Mouse (Mus musculus): ENCODE measurements around the gene Nr5a2. TPM values are rescaled to one million over a fixed set of nuclear protein-coding genes. Genes with fewer than 3 reads are reported as not detected.
A peak's percentile ranks its signal among the peaks of the same experiment; 100 is the strongest.

Gene Nr5a2
- total RNA-seq, 2 experiments from 2014 or later = not detected

GRCm38 (mm10) chr1:136948511-136949275, 11.6 kb downstream of the Nr5a2 start:
- no peak for DNase-seq

DNA sequence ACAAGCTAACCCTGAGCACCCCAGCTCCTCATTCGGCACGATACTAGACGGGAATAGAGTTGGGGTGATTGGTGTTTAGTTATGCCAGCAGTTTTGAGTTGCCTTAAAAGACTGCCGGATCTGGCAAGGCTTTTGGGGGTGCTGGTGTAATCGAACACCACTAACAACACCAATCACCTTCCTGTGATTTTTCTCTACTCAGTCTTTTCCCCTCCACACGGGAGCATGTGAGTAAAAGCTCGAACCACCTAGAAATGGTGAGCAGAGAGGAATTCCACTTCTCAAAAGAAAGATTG, 12.2 kb downstream of the Nr5a2 start:
- DNase-seq = no peak

DNA sequence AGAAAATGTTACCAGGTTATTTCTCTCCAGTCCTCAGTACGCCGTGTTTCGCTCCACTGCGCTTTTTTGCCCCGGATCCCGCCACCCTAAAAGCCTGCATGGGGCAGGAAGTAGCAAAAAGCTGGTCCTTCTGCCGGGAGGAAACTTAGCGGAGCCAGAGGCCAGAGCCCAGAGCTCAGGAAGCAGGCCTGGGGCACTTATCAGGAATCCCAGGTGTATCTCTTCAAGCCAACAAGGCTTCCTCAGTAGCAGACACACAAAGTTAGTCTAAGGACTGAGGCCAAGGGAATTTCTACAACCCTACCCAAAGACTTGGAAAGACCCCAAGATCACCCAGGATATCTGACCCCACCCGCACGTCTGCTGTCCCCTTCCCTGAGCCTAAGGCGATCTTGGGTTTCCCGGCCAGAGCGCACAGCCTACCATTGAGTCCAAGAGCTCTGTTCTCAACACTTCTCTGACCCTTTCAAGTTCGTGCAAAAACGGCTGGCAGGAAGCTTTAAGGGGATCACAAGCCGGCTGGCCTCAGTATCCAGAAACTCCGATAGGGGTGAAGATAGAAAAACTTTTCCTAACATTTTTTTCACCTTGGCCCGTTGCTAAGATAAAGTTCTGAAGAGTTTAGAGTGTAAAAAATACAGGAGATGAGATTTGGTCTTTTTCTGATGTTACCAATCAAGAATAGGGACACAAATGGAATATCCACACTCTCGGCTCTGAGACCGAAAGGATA, 12.7 kb downstream of the Nr5a2 start:
- no peak for DNase-seq

DNA sequence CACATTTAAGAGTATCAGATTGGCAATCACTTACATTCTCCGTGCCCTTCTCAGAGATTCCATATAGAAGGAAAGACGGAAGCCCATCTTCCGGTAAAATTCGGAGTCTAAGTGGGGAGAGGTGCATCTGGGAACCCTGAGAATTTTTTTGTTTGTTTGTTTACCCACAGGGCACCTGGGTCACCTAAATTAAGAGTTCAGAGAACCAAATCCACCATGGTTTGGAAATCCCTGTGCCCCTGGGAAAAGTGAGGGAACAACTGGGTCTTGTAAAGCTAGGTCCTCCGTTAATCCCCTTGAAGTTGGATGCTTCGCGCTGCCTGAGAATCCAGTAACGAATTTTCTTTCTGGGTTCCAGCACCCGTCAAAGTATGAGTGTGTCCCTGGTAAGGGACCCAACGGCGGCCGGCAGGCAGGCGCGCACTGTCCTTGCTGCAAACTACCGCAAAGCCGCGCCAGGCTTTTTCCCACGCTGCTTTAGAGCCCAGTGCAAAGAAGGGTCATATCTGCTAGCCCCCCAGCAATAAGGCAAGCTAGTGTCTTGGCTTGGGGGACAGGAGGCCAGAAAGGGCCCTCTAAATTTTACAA, 13.3 kb downstream of the Nr5a2 start:
- no peak for DNase-seq

GRCm38 (mm10) chr1:136946404-136946803, 13.8 kb downstream of the Nr5a2 start:
- DNase-seq = no peak

GRCm38 (mm10) chr1:136945876-136946275, 14.4 kb downstream of the Nr5a2 start:
- DNase-seq = no peak

- no peak for DNase-seq
Measured at GRCm38 (mm10) chr1:136945426-136945825, 14.8 kb downstream of the Nr5a2 start.

- no peak for DNase-seq
Measured at GRCm38 (mm10) chr1:136940603-136941002, 19.6 kb downstream of the Nr5a2 start.

DNA sequence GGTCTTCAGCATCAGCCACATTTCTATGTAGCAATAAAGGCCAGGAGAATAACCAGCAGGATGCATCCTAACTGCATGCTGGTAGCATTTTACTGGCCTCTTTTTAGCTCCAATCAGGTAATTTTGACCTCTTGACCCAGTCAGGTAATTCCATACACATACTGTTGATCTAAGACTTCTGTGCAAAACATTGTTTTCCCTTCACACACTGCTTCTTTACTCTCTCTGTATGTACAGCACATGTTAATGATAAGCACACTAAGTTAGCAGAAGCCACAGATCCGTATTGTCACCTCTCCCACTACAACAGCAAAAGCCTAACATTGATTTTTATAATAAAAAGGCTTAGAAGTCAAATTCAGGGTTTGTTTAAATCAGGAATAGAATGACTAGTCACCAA, 21.0 kb downstream of the Nr5a2 start:
- no peak for DNase-seq

DNA sequence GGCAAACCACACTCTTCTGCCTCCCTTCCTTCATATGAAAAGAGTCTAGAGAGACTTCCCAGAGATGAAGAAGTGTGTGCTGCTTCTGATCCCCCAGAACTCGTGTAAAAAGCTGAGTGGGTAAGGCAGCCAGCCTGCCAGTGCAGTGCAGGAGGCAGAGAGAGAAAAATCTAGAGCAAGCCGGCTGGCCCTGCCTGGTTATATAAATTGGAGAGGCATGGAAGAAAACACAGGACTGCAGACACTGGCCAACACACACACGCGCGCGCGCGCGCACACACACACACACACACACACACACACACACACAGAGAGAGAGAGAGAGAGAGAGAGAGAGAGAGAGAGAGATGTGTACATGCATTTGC, 24.3 kb downstream of the Nr5a2 start:
- DNase-seq = no peak

DNA sequence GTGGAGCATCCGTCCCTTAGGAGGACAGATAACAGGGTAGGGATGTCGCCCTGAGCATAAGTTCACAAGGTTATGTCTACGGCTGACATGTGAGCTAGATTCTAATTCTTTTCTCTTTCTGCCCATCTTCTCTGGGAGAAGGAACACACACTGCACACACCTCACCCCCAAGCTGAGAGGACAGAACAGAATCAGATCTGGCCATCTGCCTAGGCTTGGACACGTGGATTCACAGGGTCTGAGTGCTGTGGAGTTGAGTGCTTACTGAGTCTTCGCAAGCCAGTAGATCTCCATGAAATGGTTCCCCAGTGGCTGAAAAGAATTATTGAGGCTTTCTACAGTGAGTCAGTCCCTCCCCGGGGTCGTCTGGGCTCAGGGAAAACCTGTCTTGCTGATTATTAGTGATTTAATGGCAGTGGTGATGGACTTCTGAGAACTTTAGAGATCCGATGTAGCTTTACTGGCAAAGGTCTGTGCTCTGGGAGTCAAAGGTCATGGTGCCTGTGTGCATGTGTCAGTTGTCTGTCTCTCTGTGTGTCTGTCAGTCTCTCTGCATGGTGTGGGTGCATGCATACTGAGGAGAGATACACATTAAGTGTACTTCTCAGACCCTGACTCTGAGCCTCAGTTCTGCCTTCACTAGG, 24.8 kb downstream of the Nr5a2 start:
- DNase-seq = no peak

- no peak for DNase-seq
Measured at GRCm38 (mm10) chr1:136934051-136934450, 26.2 kb downstream of the Nr5a2 start.

GRCm38 (mm10) chr1:136931026-136931425, 29.2 kb downstream of the Nr5a2 start:
- no peak for DNase-seq

DNA sequence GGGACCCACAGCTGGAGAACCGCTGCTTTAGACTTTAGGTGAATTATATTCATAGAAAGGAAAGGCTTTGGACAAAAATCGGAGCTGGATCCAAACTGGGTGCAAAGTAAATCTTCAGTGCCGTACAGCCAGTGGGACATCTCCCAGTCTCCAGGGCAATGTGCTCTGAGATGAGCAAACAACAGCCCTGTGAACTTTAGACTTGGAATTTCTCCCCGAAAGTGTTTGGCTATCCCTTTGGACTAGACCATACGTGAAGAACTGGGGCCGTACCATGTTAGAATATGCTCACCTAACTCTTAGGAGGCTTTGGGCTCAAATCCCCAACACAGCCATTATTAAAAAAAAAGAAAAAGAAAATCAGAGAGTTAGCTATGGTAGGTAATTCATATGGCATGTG, 30.5 kb downstream of the Nr5a2 start:
- no peak for DNase-seq

DNA sequence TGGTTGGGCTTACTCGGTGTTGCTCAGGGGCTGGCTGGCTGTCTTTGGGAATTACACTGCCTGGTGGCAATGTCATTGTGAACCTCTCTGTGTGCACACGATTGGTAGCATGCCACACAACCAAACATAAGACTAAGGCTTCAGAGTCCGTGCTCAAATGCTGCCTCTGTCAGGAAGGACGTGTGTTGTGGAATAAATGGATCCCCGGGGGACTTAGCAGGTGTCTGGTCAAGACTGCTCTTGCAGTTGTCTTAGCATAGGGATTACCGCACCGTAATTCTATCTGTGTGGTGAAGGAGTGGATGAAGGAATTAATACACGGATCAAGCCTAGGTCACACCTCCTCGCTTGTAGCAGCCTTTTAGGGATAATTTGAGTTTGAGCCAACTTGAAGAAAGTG, 32.8 kb downstream of the Nr5a2 start:
- no peak for DNase-seq

- DNase-seq = no peak
Measured at GRCm38 (mm10) chr1:136926026-136926425, 34.2 kb downstream of the Nr5a2 start.

DNA sequence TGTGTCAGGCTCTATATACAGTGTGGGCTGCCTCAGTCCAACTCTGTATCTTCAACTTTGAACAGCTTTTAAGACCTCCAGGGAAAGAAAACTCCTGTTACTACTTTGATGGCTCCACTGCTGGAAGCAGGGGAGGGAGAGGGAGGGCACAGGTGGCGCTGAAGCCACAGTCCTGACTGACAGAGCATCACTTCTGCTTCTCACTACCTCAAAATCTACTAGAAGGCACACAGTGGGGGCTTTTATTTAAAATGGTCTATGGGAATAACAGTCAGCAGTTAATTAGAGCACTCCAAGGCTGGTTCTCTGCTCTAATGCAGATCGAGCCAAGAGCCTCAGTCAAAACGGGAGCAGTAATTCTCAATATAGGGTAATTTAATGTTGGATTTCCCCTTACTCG, 40.2 kb downstream of the Nr5a2 start:
- DNase-seq = no peak

DNA sequence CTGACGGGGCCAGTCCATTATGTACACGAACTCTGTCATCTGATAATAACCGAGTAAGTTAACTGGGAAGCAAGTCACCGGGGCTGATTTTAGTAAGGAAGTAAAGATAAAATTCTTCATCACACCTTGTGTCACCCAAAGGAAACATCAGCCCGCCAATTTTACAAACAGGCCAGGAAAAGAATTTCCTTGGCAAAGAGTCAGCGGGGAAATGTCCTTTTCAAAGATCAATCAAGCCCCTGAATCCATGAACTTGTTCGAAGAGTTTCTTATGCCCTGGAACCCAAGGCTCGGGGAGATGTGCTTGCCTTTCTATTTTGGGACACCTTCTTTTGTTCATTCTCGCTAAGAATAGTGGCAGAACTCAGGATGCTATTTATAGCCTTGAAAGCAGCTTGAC, 41.5 kb downstream of the Nr5a2 start:
- DNase-seq = no peak

GRCm38 (mm10) chr1:136915438-136915837, 44.8 kb downstream of the Nr5a2 start:
- DNase-seq = peak; percentile 10 to 46

- DNase-seq = no peak
Measured at GRCm38 (mm10) chr1:136911996-136912395, 48.3 kb downstream of the Nr5a2 start.

DNA sequence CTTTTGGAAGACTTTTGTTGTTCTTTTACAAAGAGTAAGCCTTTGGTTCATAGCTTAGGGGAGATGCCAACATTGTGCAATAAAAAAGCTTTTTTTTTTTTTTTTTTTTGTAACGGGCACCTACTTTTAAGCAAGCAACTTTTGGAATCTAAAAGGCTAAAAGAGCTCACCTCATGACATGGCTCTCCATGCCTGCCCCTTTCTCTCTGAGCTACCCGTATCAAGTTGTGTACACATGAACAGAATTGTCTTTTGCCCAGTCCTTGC, 48.7 kb downstream of the Nr5a2 start:
- no peak for DNase-seq

- no peak for DNase-seq
Measured at GRCm38 (mm10) chr1:136910741-136911593, 49.3 kb downstream of the Nr5a2 start.

- DNase-seq = no peak
Measured at GRCm38 (mm10) chr1:136910144-136910543, 50.1 kb downstream of the Nr5a2 start.

Measured in layer of hippocampus, postnatal 36 days (tissue).